Mouse (Mus musculus): ENCODE data around the gene Nhs. TPM values are rescaled to one million over a fixed set of nuclear protein-coding genes. Genes with fewer than 3 reads are reported as not detected.

Gene Nhs
- total and polyA plus RNA-seq, 3 experiments = under 0.01 TPM; not detected in 2

- no peak for TF ChIP-seq POLR2AphosphoS5 (IDR thresholded peaks at IDR 0.05; ENCODE audit: insufficient replicate concordance, low read depth, low read length)
- TF ChIP-seq TAL1 (conservative IDR thresholded peaks at IDR 0.05; ENCODE audit: low read depth, low read length) = no peak
- TF ChIP-seq GATA2 (IDR thresholded peaks at IDR 0.05; ENCODE audit: borderline replicate concordance, low read depth, low read length) = no peak
- no peak for TF ChIP-seq CTCF (IDR thresholded peaks at IDR 0.05; ENCODE audit: low read depth, low read length)
- no peak for TF ChIP-seq GATA1 (IDR thresholded peaks at IDR 0.05; ENCODE audit: borderline replicate concordance, low read length)
- no peaks in the 10 kb centered on the region for H3K36me3 ChIP-seq (replicated peaks)
- ATAC-seq (ENCODE audit: extremely low read depth, insufficient number of reproducible peaks, low FRiP score, poor library complexity, severe bottlenecking) (no peak), DNase-seq (ENCODE audit: low spot score) (no peak)
- H3K4me1 ChIP-seq (ENCODE audit: insufficient read depth, low read depth, low read length) = no peaks in the 10 kb centered on the region
- H3K4me3 ChIP-seq (ENCODE audit: low read depth, low read length) = no peak overlapping the region
- H3K9me3 ChIP-seq (replicated peaks) = no peaks in the 10 kb centered on the region
- H3K27me3 ChIP-seq (ENCODE audit: insufficient read depth, low read length) = no peaks in the 10 kb centered on the region
These were observed 369.3 kb downstream of the Nhs start for GRCm38 (mm10) chrX:161790182-161790581.

All from G1E (cell line).